Mouse (Mus musculus) neural tube, embryonic 14.5 days (tissue): ENCODE measurements around the gene Mbip. TPM values are rescaled to one million over a fixed set of nuclear protein-coding genes. Genes with fewer than 3 reads are reported as not detected.

Experiments used
- polyA plus RNA-seq: library from polyadenylated mRNA; unstranded; fragments of >200 nt; fragmentation: Nextera tagmentation; extraction: Ambion mirVana; gene quantifications from 2 replicates; pipeline ENCODE4 v1.2.1, GENCODE M21; 2014

Mbip gene
- polyA plus RNA-seq, 1 experiment from 2014 or later: 50.1 TPM

Other genes starting within 250 kb of the Mbip start
- gene Nkx2-1, start 191.0 kb upstream of the Mbip start, polyA plus RNA-seq: not detected in 2 replicates